Mouse (Mus musculus) ES-Bruce4 (cell line): ENCODE results near the gene Alkbh4.

Source experiments
- CTCF ChIP-seq: IDR thresholded peaks from one replicate; pipeline ENCODE4 v1.8.1; 2011; ENCODE audit warnings: low read depth, low read length
- POLR2A ChIP-seq: IDR thresholded peaks from one replicate; pipeline ENCODE4 v1.8.1; 2011; ENCODE audit warnings: low read length; ENCODE audit not compliant: insufficient read depth

DNA sequence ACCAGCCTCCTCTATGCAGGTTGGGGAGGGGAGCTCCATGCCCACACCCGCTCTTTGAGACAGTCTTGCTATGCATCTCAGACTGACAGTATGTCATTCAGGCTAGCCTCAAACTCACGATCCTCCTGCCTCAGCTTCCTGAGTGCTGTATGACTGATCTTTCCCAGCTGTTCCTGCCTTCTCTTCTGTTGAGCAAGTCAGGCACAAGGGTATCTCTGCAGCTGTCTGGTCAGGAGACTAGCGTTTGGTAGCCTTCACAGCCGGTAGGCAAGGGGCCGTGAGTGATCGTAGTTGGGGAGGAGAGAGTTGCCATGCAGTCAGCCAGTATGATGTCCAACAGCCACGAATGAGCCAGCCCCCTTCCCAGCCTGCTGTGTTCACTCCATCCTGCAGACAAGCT, 40.9 kb upstream of the Alkbh4 start:
- TF ChIP-seq POLR2A (no peak), CTCF (no peak)
